Mouse (Mus musculus) fibroblast of lung, adult 2 months (primary cell): Measurements from ENCODE around the gene Gm6899.

Experiments used
- DNase-seq: peaks from one replicate; pipeline ENCODE4 v3.0.0-alpha.2; 2011; ENCODE audit warnings: low read depth

Gene Gm6899

DNA sequence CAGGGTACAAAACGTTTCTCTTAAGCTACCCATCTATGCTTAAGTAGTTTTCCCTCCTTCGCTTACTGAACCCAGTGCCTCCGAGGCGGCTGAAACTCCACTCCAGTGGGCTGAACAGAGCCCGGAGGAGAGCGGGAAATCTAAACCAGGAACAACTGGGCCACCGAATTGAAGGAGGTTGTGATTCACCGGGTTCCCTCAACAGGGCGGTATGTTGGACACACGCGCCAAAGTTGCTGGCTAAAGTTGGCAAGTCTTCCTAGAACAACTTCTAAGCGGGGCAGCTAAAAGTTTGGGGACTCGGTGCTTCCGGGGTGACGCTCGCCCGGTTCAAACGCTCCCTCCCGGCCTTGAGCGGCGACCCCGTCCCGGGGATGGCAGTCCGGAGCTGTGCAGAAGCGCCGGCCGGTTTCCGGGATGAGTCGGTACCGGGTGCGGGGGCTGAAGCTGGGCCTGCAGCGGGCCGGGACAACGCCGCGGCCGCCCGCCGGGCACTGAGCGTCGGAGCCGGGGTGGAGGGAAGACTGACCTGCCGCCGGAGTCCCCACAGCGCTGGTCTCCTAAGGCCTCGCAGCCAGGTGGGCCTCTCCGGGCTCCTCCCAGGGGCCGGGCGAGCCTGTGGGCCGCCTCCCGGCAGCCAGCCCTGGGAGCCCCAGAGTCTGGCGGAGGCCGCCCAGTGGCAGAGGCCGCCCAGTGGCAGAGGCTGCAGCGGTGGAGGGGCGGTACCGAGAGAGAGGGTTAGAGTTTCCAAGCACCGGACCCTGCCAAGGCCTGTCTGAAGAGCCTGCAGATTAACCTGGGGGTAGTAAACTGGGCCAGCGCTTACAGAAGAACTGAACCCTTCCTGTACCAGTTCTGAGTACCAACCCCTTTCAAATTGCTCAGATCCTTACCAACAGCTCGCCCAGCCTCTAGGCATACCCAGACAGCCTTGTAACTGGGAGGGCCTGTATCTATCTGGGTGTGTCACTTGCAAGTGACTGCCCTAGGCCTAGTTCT is at the start of gene Gm6899, which contains the start of gene Vrk2:
Gene Gm6899 (plus strand): TSS at position 181 of the 999 bp plus-strand sequence.
Gene Vrk2 (minus strand): TSS at position 939 of the 999 bp plus-strand sequence.
- peak; percentile 74 for DNase-seq

DNA sequence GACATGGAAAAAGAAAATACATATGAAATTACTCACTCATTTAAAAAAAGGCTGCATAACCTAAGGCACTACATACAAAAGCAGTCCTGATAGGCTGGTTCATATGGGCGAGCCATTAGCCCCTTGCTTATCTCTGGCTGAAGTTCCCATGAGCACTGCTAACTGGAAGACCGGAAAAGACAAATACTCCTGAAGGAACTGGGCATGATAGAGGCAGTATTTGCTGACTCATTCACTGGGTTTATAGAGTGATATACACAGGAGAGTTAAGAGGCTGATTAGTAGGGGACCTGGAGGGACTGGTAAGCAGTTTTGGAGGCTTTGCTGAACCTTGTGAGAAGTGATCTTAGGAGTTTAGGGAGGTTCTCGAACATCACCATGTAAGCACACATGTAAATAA is 41.5 kb upstream of the Gm6899 start:
- no peak for DNase-seq

DNA sequence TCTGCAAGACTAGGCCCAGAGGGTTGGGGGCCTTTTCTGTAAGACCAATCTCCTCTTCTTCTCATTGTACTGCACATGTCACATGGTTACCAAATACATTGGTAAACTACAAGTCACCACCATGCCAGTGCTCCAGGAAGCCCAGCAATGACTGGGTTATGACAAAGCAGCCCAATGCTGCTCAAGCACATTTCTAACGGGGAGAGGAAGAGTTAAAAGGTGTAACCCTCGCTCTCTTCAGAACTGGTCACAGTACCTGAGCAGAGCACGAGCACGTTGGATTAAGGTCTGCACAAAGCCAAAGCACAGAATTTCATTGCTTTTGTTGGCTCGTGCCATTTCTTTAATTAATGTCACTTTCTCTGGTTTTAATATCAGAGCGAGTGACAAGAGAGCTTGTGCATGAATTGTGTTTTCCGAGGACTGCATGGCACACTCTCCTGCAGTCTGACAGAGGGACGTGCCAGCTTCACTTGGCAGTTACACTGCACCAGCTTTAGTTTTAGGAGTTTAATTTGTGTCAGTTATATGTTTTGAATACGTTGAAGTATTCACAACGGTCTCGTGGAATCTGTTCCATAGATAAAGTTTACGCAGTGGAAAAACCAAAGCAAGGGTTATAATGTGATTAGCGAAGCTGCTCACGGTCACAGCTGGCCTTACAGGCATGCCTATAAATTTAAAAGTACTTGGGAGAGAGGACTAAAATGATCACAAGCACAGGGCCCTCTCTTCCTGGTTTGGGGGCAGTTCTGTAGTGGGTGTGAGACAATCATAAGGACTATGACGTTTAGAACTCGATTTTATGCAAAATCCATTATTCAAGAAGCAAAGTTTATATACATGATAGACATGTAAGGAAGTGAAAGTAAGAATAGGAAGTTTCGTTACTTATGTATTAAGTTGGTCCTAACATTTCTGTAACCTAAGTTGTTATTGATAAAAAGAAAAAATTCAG is 7.4 kb upstream of the Gm6899 start:
- DNase-seq = no peak

GRCm38 (mm10) chr11:26586367-26587183 is 6.5 kb upstream of the Gm6899 start:
- DNase-seq = no peak

DNA sequence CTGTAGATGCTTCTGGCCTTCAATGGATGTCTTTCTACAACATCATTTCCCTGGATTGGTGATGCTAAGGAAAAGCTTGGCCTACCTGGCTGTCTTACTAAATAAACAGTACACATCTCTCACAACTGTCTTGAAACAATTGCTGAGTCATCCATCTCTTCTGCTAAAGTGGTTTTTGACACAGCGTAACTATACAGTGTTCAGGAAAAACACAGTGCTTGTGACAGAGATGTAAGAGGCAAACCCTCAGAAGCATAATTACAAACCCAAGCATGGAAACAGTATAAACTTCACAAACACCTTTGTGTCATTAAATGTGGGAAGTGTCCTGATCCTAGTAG is 5.9 kb upstream of the Gm6899 start:
- no peak for DNase-seq

- no peak for DNase-seq
These were observed 517 bp upstream of the Gm6899 start for GRCm38 (mm10) chr11:26592395-26593053.

DNA sequence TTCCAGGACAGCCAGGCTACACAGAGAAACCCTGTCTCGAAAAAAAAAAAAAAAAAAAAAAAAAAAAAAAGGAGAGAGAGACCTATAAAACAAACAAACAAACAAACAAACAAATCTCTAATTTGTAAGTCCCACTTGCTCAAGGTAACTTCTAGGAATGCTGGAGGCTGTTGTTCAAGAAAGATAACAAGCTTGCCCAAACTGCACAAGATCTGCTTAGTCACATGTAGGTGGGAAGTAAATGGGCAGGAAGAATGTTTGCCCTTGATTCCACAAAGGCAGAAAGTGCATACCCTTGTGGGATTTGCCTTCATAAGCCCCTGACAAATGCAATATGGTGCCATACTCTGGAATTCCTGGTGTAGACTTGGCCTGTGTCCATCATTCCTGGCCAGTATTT is 1.4 kb downstream of the Gm6899 start:
- DNase-seq = no peak

DNA sequence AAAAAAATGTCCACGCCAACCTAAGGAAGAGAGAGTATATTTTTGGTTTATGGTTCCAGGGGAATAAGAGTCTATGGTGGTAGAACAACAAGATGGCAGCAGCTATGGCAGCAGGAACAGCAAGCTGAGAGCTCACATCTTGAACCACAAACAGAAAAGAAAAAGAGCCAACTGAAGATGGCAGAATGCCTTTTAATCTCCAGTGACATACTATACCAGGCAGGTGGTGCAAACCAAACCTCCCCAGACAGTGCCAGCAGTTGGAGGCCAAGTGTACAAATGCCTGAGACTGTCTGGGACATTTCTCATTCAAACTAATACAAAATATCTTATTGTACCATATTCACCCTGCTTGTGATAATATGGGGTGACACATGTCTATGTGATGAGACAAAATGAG is 3.1 kb downstream of the Gm6899 start:
- no peak for DNase-seq

- DNase-seq = no peak
These were observed 4.1 kb downstream of the Gm6899 start for GRCm38 (mm10) chr11:26597145-26597544.

DNA sequence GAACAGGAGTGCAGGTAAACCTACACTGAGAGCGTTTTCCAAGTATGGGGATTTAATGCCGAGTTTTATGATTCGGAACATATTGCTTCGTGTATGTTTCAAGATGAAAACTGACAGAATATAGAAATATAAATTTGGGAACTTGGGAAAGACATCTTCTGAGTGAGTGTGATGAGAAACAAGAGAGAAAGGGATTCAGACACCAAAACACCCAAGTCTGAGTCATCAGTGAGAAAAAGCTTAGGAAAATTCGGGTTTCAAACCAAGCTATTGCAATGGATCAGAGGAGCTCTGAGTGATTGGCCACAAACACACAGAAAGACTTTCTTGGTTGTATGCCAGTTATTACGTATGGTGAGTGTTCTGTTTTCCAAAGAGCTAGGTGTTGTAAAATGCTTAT is 4.7 kb downstream of the Gm6899 start:
- DNase-seq = no peak

- DNase-seq = no peak
These were observed 5.8 kb downstream of the Gm6899 start for GRCm38 (mm10) chr11:26598876-26599275.

GRCm38 (mm10) chr11:26600692-26601091 is 7.7 kb downstream of the Gm6899 start:
- no peak for DNase-seq

- no peak for DNase-seq
These were observed 8.6 kb downstream of the Gm6899 start for GRCm38 (mm10) chr11:26601571-26602175.

DNA sequence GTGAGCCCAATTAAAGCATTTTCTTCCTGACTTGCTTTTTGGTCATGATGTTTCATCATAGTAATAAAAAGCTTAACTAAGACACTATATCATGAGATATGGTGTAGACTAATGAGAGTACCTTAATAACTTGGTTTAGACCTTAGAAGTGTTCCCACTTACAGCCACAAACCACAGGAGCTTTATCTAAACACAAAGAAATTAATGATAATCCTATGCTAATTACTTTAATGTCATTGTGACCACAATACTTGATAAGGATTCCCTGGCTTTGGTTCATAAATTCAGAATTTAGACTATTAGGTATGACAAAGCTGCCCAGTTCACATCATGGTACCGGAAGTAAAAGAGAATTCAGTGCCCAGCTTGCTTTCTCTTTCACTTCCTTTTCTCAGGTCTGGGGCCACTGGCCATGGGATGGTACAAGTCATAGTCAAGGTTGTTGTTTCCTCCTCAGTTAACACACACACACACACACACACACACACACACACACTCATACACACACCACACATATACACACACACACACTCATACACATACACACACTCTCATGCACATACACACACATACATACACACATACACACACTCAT is 11.1 kb downstream of the Gm6899 start:
- DNase-seq = no peak

GRCm38 (mm10) chr11:26608795-26609194 is 15.8 kb downstream of the Gm6899 start:
- DNase-seq = no peak

GRCm38 (mm10) chr11:26618475-26619223 is 25.6 kb downstream of the Gm6899 start:
- DNase-seq = no peak

DNA sequence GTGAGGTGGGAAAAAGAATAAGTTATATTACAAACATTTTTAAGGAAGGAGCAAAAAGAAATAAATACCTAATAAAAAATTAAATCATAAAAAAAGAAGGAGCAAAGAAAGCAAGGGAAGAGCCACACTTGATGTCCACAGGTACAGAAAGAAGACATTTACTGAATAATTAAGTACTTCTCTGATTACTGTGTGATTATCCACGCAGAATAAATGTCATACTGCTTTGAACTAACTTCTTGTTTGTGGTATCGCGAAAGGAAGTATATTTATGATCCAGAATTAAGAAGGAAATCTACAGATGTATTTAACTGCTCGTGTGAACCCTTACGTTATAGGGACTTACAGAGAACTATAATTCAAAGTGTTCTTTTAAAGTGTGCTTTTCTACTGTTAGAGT is 29.7 kb downstream of the Gm6899 start:
- DNase-seq = no peak

DNA sequence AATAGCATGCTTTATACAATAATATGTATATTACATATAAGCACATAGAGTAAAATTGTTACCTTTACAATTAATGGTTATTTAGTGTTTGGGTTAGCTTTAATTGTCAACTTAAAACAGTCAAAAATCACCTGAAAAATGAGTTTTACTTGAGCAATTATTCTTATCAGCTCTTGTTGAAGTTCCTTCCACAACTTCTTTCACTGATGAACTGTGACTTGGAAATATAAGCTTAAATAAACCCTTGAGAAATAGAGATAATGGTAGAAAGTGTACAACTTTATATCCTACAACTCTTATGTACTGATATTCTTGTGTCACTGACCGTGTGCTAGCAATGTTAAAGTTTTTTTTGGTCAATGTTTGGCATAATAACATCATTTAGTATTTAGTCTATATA is 43.2 kb downstream of the Gm6899 start:
- DNase-seq = no peak

DNA sequence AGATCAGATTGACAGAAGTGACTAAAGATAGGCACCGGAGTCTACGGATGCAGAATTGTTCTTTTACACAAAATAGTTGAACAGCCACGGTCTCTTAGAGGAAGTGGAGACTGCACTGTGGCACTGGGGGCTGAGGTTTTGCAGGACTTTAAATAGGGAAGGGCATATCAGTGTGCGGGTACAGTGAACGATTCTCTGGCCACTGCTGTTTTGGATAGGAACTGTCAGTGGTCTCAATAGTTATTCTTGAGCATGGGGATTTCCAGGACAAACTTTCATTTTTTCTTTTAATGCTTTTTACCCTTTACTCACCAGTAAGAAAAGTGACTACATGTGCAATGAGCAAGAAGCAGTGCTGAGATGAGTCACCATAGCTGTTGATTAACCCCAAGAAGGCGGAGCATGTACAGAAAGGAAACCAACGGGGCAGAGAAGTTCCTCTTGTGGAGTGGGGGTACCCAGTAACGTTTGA is 47.3 kb downstream of the Gm6899 start:
- no peak for DNase-seq
